ENCODE assay signal across 8 mouse cellular contexts in the genomic region with DNA sequence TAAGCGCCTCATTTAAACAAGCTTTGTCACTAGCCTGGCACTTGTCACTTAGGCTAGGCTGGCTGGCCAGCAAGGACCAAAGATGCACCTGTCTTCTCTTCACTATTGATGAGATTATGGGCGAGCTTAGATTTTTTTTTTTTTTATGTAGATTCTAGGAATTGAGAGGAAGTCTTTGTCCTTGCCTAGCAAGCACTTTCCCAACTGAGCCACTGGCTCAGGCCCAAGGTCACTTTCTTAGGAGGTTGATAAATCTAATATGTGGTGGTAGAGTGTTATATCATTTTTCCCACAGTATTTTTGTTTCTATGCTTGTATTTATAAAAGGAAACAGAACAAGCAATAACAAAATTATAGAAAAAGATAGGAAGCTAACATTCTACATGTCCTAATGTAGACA.
"Had no signal": no experiment of that assay in that cellular context is flagged by ENCODE, and none has a peak within 500 bp of the region (broad histone marks: within the 10 kb centered on the region; RNA-seq: fewer than 3 reads in every experiment).

No protein-coding gene starts in this region.

- DNase-seq: kidney, adult 9 months; kidney, postnatal 14 days; kidney, postnatal 4 days; left cerebral cortex, postnatal 4 days; lung, adult 18-20 months; lung, postnatal 14 days; thymus, adult 18-20 months; thymus, postnatal 36 days had no signal
